20 mouse cellular contexts compared by ENCODE assay signal in the genomic region with DNA sequence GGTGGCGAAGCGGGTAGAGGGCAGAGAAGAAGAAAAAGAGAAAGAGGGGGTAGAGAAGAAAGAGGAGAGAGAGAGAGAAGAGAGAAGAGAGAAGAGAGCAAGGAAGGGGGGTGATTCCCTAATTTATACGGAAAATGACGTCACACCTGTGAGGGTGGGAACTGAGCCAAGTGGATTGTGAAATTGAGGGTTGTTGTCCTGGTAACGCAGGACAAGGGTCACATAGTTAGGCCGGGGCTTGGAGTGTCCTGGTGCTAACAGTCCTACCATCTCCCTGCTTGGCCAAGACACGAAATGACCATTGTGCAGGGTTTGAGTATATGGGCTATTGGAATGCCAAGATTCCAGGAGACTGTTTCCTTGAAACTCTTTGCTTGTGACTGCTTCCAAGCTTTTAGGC. TPM values are rescaled to one million over a fixed set of nuclear protein-coding genes. Genes with fewer than 3 reads are reported as not detected.
DNase-seq lines count a peak whose midpoint lies in the region; ATAC-seq and TF ChIP-seq lines count a peak whose summit lies in the region.
"Had no signal": no experiment of that assay in that cellular context is flagged by ENCODE, and none has a peak within 500 bp of the region (broad histone marks: within the 10 kb centered on the region; RNA-seq: fewer than 3 reads in every experiment).

No protein-coding gene starts in this region.

- no peak for TF ChIP-seq EP300 in liver, embryonic 14.5 days (IDR thresholded peaks at IDR 0.05; ENCODE audit: low read depth)

- H3K27ac ChIP-seq in liver, embryonic 14.5 days = no peak overlapping the region
- H3K27ac ChIP-seq: embryonic facial prominence, embryonic 10.5 days; heart, adult 2 months; hindbrain, embryonic 13.5 days; limb, embryonic 12.5 days; neural tube, embryonic 13.5 days had no signal

- H3K4me3 ChIP-seq in liver, embryonic 14.5 days (ENCODE audit: insufficient read depth in 1 of 2, low read depth in 2 of 2, low read length in 2 of 2) = no peak overlapping the region
- H3K4me3 ChIP-seq: embryonic facial prominence, embryonic 10.5 days; heart, adult 2 months; hindbrain, embryonic 13.5 days; limb, embryonic 12.5 days; neural tube, embryonic 13.5 days had no signal

- DNase-seq in lung, adult 18-20 months = peak; percentile 19 to 33
- no peak for DNase-seq in lung, postnatal 25 days (ENCODE audit: low spot score)
- DNase-seq in kidney, postnatal 14 days = peak; percentile 63
- no peak for DNase-seq in liver, embryonic 14.5 days (ENCODE audit: low read depth in 3 of 3, low spot score in 3 of 3)
- no peak for DNase-seq in adrenal gland, postnatal 4 days (ENCODE audit: low spot score in 2 of 2)
- no peak for DNase-seq in Muller cell, postnatal 12 days (ENCODE audit: inconsistent ontology term)
- DNase-seq in spleen, postnatal 10 days (ENCODE audit: low spot score in 2 of 2) = no peak
- DNase-seq: adrenal gland, adult 8-10 months; cerebellum, adult 11-12 months; cerebellum, postnatal 36 days; heart, adult 2 months; layer of hippocampus, adult 9-11 months; lung, postnatal 10 days; thymus, postnatal 36 days had no signal

- H3K27me3 ChIP-seq in liver, embryonic 14.5 days (ENCODE audit: control insufficient read depth, insufficient read depth, low read length) = no peaks in the 10 kb centered on the region
- H3K27me3 ChIP-seq: hindbrain, embryonic 13.5 days; limb, embryonic 12.5 days; neural tube, embryonic 13.5 days had no signal

- H3K4me1 ChIP-seq in liver, embryonic 14.5 days (replicated peaks; ENCODE audit: control insufficient read depth in 2 of 2, insufficient read depth in 2 of 2, low read length in 1 of 2) = peaks cover 0 to 8% of the 10 kb centered on the region in 2 experiments; a peak in 1 of 4 replicates
- H3K4me1 ChIP-seq: embryonic facial prominence, embryonic 10.5 days; hindbrain, embryonic 13.5 days; limb, embryonic 12.5 days; neural tube, embryonic 13.5 days had no signal

- ATAC-seq in liver, embryonic 14.5 days (ENCODE audit: insufficient read depth) = peak; percentile 55; the same call in 1 of the 2 replicates
- ATAC-seq in granulocyte monocyte progenitor cell, adult 5-6 weeks (replicated peaks; ENCODE audit: poor library complexity, severe bottlenecking) = no peak
- ATAC-seq: forebrain, embryonic 14.5 days had no signal

- H3K9me3 ChIP-seq in liver, embryonic 14.5 days (ENCODE audit: control insufficient read depth, low read length) = no peaks in the 10 kb centered on the region
- H3K9me3 ChIP-seq: hindbrain, embryonic 13.5 days; limb, embryonic 12.5 days; neural tube, embryonic 13.5 days had no signal

- no peaks in the 10 kb centered on the region for H3K36me3 ChIP-seq in liver, embryonic 14.5 days (replicated peaks; ENCODE audit: control insufficient read depth, insufficient read depth, low read depth)

- 63% methylated on average over 7 of the region's 7 CpGs for WGBS in liver, embryonic 14.5 days (ENCODE audit: insufficient replicate concordance)

- H3K4me2 ChIP-seq in liver, embryonic 14.5 days (ENCODE audit: low read depth) = no peak overlapping the region
- H3K4me2 ChIP-seq: hindbrain, embryonic 13.5 days; limb, embryonic 12.5 days; neural tube, embryonic 13.5 days had no signal

- H3K9ac ChIP-seq in liver, embryonic 14.5 days (replicated peaks) = no peak overlapping the region
- H3K9ac ChIP-seq: hindbrain, embryonic 13.5 days; limb, embryonic 12.5 days; neural tube, embryonic 13.5 days had no signal

- no peak for TF ChIP-seq CTCF in liver, embryonic 14.5 days (IDR thresholded peaks at IDR 0.05; ENCODE audit: low read depth)

RNA-seq across cellular contexts. Expression of a gene that starts 12.7 kb away (rescaled TPM):
- polyA plus RNA-seq in liver, embryonic 14.5 days (2012; rRNA removed) = 2.3 TPM in 2 replicates
- polyA plus RNA-seq in liver, embryonic 14.5 days (2014; fragmentation: Nextera tagmentation; extraction: Ambion mirVana) = 1.6 and 1.7 TPM in 2 replicates
- total RNA-seq in adrenal gland, postnatal 4 days (2021) = 10 to 100 TPM; 14.6 to 16.9 TPM
- total RNA-seq in granulocyte monocyte progenitor cell, adult 5-6 weeks (2014; fragmentation: Nextera tagmentation) = 5.2 and 7.0 TPM in 2 replicates
- total RNA-seq in granulocyte monocyte progenitor cell, adult 5-6 weeks (2017) = 1.5 and 1.9 TPM in 2 replicates

RNA-seq across cellular contexts. Expression of a gene that starts 35.7 kb away (rescaled TPM):
- polyA plus RNA-seq in liver, embryonic 14.5 days (2012; rRNA removed) = 2.5 and 4.2 TPM in 2 replicates
- 3.5 and 5.2 TPM in 2 replicates for polyA plus RNA-seq in liver, embryonic 14.5 days (2014; fragmentation: Nextera tagmentation; extraction: Ambion mirVana)
- 10 to 100 TPM; 28.7 to 31.4 TPM for total RNA-seq in adrenal gland, postnatal 4 days (2021)
- 44.0 and 52.0 TPM in 2 replicates for total RNA-seq in granulocyte monocyte progenitor cell, adult 5-6 weeks (2014; fragmentation: Nextera tagmentation)
- 31.9 and 34.1 TPM in 2 replicates for total RNA-seq in granulocyte monocyte progenitor cell, adult 5-6 weeks (2017)

Comparison
In these comparisons a context has a peak if more than half of its experiments do, and no peak if none do; other contexts are left out.
1. DNase-seq: peak in lung, adult 18-20 months (2 of 2) and kidney, postnatal 14 days (single experiment); none in lung, postnatal 25 days (single experiment), liver, embryonic 14.5 days (0 of 3), adrenal gland, postnatal 4 days (0 of 2), Muller cell, postnatal 12 days (single experiment) and spleen, postnatal 10 days (0 of 2).